Mouse (Mus musculus) spleen, postnatal 4 days (tissue): ENCODE measurements around the gene Abhd2.

Source experiments
- DNase-seq, 2 experiments: peaks; one replicate each; pipeline ENCODE4 v3.0.0; 2022; ENCODE audit warnings: low spot score in 2 of 2

The Abhd2 gene

GRCm38 (mm10) chr7:79272789-79273718 lies at the start of gene Abhd2:
Gene Abhd2 (plus strand): TSS chr7:79273199.
- DNase-seq: peak; percentile 100

GRCm38 (mm10) chr7:79225477-79225876 lies 47.5 kb upstream of the Abhd2 start:
- DNase-seq: no peak

GRCm38 (mm10) chr7:79226172-79226571 lies 46.8 kb upstream of the Abhd2 start:
- DNase-seq: no peak

- no peak for DNase-seq
These were observed 46.0 kb upstream of the Abhd2 start for GRCm38 (mm10) chr7:79226834-79227486.

- DNase-seq: peak; percentile 75 to 94
These were observed 44.5 kb upstream of the Abhd2 start for GRCm38 (mm10) chr7:79228471-79228870.

GRCm38 (mm10) chr7:79231577-79231976 lies 41.4 kb upstream of the Abhd2 start:
- DNase-seq: no peak

- no peak for DNase-seq
These were observed 41.0 kb upstream of the Abhd2 start for GRCm38 (mm10) chr7:79232048-79232447.

- DNase-seq: no peak
These were observed 34.3 kb upstream of the Abhd2 start for GRCm38 (mm10) chr7:79238741-79239140.

- DNase-seq: no peak
These were observed 30.9 kb upstream of the Abhd2 start for GRCm38 (mm10) chr7:79241931-79242625.

GRCm38 (mm10) chr7:79243236-79243635 lies 29.8 kb upstream of the Abhd2 start:
- DNase-seq: no peak

GRCm38 (mm10) chr7:79246039-79246670 lies 26.8 kb upstream of the Abhd2 start:
- peak; percentile 48 to 79 for DNase-seq

- no peak for DNase-seq
These were observed 25.6 kb upstream of the Abhd2 start for GRCm38 (mm10) chr7:79247408-79247807.

GRCm38 (mm10) chr7:79247881-79248389 lies 25.1 kb upstream of the Abhd2 start:
- DNase-seq: no peak

GRCm38 (mm10) chr7:79249581-79249980 lies 23.4 kb upstream of the Abhd2 start:
- no peak for DNase-seq

GRCm38 (mm10) chr7:79254248-79254888 lies 18.6 kb upstream of the Abhd2 start:
- no peak for DNase-seq

GRCm38 (mm10) chr7:79255350-79255749 lies 17.6 kb upstream of the Abhd2 start:
- no peak for DNase-seq

GRCm38 (mm10) chr7:79255752-79256151 lies 17.2 kb upstream of the Abhd2 start:
- DNase-seq: no peak

- DNase-seq: no peak
These were observed 16.3 kb upstream of the Abhd2 start for GRCm38 (mm10) chr7:79256716-79257115.

- no peak for DNase-seq
These were observed 13.9 kb upstream of the Abhd2 start for GRCm38 (mm10) chr7:79258981-79259542.

GRCm38 (mm10) chr7:79262478-79262877 lies 10.5 kb upstream of the Abhd2 start:
- no peak for DNase-seq

- no peak for DNase-seq
These were observed 9.2 kb upstream of the Abhd2 start for GRCm38 (mm10) chr7:79263776-79264175.
